Mouse (Mus musculus) urinary bladder, adult 18-20 months (tissue): ENCODE results near the gene C530008M17Rik.

ENCODE experiments used
- DNase-seq, 2 experiments: peaks; one replicate each; pipeline ENCODE4 v3.0.0; 2022; ENCODE audit warnings: low spot score in 2 of 2, mixed read lengths in 2 of 2

Gene C530008M17Rik

DNA sequence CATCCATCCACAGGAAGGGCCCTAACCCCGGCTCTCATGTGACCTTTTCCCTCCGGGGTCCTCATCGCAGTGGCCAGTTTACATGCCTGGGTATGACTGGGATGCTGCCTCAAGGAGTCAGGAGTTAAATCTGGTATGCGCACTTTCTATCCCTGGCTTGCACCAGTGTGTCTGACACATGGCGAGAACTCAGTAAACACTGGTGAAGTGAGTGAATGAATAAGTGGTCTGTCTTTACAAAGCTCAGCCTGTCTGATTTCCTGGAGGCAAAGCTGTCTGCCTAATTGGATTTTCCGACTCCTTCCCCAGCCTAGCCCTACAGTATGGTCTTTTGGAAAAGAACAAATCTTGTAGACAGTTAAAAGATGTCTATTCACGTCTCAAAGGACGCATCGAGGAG is 45.8 kb downstream of the C530008M17Rik start:
- DNase-seq = no peak

DNA sequence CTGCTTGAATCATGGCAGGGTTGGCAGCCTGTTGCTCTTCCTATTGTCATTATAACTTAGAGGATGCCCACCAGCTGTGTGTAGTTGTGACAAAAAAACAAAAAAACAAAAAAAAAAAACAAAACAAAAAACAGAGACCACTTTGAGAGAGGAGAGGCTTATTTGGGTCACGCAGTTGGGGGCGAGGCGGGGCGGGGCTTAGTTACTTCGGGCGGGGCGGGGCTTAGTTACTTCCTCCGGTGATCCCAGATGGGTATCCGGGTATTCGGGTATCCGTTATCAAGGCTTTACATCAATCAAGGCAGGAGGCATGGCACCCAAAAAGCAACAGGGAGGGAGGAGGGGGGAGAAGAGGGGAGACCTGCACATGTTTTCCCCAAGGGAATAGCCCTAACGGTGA is 46.3 kb downstream of the C530008M17Rik start:
- DNase-seq = no peak

DNA sequence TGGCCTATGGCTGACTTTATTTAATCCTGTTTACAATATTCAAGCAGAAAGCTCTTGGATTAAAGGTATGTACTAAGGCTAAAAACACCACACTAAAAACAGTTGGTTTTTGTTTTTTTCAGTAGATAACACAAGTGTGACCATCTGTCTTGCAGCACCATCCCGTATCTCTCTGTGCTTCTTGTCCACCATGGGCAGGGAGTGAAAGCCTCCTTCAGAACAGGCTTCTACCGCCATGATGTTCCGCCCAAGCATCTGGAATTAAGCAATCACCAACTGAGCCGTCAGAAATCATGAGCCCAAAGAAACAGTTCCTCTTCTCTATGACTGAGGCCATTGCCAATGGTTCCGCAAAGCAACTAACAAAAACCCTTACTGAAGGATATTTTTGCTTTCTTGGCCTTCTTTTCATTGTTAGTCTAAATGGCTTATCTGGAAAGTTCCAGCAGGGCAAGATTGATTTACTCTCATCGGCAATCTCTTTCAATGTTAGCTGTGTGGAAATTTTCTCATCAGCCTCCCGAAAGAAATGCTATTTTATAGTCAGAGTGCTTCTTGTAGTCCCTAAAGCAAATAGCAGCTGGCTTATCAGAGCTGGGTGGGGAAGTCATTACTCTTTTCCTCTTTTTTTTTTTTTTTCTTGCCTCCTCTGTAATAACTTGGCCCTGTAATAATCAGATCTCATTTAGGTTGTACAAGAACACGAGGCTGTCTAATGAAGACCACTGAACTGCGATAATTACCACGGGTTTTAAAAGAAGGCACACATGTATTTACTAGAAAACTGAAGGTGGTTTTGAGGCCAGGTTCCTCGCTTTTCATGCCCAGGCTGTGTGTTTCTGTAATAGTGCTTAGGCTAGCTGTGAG is 49.2 kb downstream of the C530008M17Rik start:
- DNase-seq = no peak

DNA sequence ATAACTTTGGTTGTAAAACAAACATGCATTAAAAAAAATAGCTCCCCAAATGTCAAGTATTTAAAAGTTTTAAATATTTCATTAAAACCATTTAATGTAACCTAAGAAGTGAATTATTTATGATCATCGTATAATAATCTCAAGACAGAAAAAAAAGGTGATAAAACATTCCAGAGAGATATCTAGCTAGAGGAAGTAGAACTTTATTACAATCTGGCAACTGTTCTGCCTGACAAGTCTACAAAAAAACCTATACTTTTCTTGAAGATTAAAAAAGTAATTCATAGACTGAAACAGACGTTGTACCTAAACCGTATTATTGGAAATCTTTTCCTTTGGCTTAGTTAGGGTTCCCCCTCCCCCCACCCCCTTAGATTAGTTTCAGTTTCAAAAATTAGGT is 50.8 kb downstream of the C530008M17Rik start:
- DNase-seq = no peak

DNA sequence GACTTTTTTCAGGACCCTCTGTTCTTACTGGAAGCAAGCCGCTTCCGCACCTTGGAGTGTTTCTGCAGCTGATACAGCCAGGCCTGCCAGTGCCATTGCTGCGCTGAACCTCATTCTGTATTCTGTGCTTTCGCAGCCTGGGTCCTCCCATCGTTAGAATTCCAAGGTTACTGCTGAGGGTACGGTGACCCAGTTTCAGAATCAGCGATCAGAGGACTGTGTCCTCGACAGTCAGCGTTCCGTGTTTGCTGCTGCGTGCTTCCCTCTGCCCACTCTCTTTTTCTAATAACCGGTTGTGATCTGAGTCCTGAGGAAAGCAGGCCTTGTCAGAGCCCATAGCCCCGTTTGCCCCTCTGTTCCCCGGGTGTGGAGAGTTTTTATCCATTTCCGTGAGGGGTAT is 51.7 kb downstream of the C530008M17Rik start:
- DNase-seq = no peak

DNA sequence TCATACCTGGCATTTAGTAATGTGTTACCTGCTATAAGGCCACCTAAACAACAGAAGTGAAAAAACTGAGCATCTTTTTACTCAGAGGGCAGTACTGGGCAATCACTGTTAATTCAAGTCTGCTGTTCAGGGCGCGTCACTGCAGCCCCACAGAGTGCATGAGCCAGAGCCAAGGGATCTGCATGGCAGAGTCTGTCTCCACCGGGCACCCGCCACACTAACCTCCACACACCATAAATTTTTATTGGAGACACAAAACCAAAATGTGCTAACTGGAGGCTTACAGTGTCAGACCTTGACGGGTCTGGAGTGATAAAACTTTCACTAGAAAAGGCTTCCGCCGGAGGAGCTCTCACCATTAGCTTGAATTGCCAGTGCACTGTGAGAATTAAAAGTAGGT is 57.4 kb downstream of the C530008M17Rik start:
- no peak for DNase-seq

GRCm38 (mm10) chr5:76719954-76720353 is 63.6 kb downstream of the C530008M17Rik start:
- no peak for DNase-seq

DNA sequence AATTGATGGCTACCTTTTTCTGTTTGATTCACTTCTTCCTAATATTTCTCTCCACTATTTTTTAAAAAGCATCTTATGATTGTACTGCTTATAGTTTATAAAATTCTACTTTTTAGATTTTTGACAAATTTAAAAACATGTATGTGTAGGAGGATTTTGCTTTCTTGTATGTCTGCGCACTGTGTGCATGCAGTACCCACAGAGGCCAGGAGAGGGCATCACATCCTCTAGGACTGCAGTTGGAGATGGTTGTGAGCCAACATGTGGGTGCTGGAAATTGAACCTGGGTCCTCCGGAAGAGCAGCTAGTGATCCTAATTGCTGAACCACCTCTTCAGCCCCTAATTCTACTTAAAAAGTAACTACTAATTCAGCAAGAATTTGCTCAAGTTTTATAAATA is 68.6 kb downstream of the C530008M17Rik start:
- DNase-seq = no peak

DNA sequence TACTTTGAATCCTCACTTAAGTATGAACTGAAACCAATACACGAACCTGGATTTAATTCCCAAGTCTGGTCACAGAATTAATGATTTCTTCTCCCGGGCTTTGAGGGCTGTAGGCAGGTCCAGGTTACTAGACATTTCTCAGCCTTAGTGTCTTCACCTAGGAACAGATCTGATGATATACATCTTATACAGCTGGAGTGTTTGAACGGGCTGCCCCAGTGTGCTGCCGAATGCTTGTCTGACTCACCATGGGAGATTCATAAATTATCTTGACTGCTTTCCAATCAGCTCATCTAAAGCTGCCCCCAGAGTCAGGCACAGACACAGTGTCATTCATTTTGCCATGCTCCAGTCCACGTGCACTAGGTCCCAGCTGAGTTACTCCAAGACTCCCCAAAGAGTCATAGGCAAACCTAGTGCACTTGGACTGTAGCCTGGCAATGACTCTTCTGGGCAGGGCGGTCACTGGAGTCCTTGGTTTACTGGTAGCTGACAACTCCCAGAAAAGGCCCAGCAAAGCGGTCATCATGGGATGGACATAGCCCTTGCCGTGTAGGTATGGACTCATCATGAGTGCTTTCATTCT is 70.3 kb downstream of the C530008M17Rik start:
- DNase-seq = no peak

DNA sequence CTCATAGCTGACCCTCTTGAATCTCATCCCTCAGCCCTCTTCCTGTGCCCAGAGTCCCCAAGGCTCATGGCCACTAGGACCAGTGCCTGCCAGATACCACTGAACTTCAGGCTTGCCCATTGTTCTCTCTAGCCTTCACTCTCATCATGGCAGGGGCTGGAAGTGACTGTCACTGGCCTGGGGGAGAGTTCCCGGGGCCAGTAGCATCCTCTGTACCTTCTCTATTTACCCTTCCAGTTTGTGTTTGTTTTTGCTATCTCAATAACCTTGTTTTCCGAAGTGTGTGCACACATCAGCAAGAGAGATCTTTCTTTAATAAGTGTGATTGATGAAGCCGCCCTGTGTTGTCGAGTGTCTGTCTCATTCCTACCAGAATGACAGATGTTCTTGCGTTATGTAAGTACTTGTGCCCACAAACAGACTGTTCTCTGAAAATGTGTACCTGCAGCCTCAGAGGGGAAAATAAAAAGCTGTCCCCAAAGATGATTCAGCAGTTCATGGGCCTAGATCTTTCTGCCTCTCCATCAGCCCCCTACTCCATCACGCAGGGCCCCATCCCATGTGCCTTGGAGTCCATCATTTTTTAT is 76.8 kb downstream of the C530008M17Rik start:
- DNase-seq = no peak

- no peak for DNase-seq
These were observed 85.2 kb downstream of the C530008M17Rik start for GRCm38 (mm10) chr5:76741463-76741862.

GRCm38 (mm10) chr5:76742076-76742475 is 85.8 kb downstream of the C530008M17Rik start:
- DNase-seq = no peak

DNA sequence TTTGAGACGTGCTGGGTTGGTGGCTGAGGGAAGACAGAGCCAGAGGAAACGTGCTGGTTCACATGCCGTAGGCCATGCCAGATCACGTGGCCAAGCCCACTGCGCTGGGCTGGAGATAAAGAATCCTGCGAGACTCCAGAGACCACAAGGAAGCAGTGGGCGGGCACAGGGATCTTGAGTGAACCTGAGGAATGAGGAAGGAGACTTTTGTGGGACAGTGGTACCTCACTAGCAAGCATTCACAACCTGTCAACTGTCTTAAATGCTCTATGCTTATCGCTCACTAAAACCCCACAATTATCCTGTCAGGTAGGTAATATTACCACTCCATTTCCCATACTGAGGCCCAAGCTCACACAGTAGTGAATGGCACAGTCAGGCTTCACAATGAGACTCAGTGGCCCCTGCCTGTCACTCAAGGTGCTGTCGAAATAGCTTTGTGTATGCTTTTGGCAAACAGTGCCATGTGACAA is 88.5 kb downstream of the C530008M17Rik start:
- no peak for DNase-seq

- no peak for DNase-seq
These were observed 91.5 kb downstream of the C530008M17Rik start for GRCm38 (mm10) chr5:76747851-76748250.

DNA sequence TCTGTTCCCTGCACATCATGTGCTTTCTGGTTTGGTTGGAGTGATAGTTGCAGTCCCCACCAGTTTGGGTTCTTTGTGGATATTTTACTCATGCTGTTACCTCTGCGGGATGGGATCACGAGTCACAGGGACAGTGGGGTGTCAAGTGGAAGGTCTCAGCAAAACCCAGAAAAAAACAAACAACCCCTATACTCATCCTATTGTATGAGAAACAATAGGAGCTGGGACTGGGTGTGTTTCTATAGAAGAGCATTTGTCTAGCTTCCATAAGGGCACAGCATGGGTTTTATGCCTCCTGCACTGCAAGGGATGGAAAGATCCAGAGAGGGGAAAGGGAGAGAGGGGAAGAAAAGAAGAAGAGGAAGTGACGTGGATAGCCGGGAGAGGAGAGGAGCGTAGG is 96.0 kb downstream of the C530008M17Rik start:
- no peak for DNase-seq

GRCm38 (mm10) chr5:76760349-76760748 is 104.0 kb downstream of the C530008M17Rik start:
- DNase-seq = no peak

DNA sequence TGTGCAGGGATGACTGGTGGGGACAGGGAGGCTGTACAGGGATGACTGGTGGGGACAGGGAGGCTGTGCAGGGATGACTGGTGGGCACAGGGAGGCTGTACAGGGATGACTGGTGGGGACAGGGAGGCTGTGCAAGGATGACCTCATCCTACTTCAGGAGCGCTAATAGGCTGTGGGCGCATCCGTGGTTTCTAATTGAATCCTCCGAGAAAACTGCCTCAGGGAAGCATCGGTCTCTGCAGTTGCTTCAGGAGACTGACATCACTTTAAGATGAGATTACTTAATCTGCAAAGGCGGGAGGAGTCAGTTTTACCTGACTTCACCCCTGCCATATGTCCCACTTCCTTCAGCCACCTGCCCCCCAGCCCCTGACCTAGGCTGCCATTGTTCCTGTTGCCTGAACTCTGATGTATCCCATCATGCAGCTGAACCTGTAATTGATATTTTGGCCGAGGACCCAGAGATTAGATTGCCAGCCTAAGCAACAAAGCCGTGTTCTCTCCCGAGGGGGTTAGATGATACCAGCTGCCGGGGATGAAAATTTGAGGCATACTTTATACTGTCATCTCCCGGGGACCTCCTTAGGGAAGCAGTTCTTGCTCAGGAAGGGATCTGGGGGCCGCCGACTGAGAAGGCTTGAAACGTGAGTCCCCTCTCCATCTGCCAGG is 105.9 kb downstream of the C530008M17Rik start:
- DNase-seq = no peak

- DNase-seq = no peak
These were observed 106.9 kb downstream of the C530008M17Rik start for GRCm38 (mm10) chr5:76763148-76763701.

- no peak for DNase-seq
These were observed 107.4 kb downstream of the C530008M17Rik start for GRCm38 (mm10) chr5:76763731-76764130.

DNA sequence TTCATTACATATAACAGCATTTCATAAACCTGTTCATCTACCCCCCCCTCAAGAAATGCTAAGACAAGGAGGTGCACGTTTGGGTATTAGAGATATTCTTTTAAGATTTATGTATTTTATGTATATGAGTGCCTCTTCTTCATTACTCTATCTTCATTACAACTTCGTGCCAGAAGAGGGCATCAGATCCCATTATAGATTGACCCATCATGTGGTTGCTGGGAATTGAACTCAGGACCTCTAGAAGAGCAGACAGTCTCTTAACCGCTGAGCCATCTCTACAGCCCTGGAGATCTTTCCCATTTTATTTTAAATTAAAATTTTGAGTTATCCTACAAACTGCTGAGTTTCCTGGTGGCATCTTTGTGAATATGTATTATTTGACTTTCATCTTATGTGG is 112.7 kb downstream of the C530008M17Rik start:
- no peak for DNase-seq

DNA sequence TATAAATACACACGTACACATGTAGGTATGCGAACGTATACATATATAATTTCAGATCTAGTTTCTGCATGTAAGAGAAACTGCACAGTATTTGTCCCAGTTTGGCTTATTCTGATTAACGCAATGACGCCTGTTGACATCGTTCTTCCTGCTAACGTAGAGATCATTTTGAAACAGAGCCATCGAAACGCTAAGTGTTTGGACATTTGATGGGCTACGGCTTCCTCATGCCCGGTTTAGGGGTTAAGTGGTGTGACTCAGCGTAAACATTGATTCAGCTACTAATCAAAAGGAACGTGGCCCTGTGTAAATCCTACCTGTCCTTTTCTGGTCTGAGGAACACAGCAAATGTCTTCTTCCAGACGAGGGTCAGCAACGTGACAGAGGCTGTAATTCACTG is 113.3 kb downstream of the C530008M17Rik start:
- no peak for DNase-seq

DNA sequence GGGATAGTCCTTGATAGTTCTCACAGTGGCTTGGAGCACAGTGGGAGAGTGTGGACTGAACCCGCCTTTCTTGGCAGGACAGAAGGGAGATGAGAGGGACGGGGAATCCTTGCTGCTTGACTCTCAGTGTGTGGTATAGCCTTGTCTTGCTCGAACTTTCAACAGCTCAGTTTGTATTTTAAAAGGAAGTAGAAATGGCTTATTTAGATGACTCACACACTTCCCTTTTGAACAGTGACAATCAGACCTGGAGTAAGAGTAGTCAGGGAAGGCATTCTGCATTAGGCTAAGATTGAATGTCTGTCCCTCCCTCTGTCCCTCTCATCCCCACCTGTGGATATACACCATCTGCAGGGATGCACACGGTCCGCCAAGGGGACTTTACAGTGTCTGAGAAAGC is 115.1 kb downstream of the C530008M17Rik start:
- DNase-seq = no peak
